Mouse (Mus musculus) large intestine, adult 2 months (tissue): ENCODE results near the gene D17H6S53E. TPM values are rescaled to one million over a fixed set of nuclear protein-coding genes. Genes with fewer than 3 reads are reported as not detected.

Experiments
- DNase-seq: peaks from one replicate; pipeline ENCODE4 v3.0.0-alpha.2; 2012; ENCODE audit warnings: low read depth, low spot score
- WGBS: fragments of 180-500 bp; shearing (Covaris S2); methylation state at CpG from one replicate; pipeline ENCODE4 v1.1.7; 2018; 5-methylcytosine and 5-hydroxymethylcytosine counted together
- polyA plus RNA-seq: library from polyadenylated mRNA; depleted of rRNA; stranded (reverse); fragments of >200 nt; gene quantifications from 2 replicates; pipeline ENCODE4 v1.2.3, GENCODE M21; 2012; rRNA removed

The D17H6S53E gene
- polyA plus RNA-seq = 11.7 and 17.5 TPM in 2 replicates

DNA sequence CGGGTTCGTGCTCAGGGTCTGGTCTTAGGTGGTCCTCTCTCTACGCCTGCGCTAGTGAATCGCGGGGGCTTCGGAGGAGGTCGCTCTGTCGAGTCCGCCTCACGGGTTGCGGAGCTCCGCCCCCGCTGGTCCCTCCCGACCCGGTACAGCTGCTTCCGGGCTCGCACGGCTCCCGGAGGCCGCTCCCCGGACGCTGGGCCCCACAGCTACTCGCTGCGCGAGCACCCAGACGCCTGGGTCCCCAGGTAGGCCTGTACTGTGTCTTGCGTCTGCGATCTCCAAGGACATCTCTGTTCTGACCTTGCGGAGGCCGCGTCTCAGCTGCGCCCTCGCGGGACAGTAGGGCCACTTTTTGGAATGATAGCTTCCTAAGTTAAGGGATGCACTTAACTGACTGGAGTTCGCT, at the start of gene D17H6S53E:
D17H6S53E (plus strand) TSS at position 168 of the 406 bp plus-strand sequence.
- no peak for DNase-seq
- 0% methylated on average over 36 of the region's 36 CpGs for WGBS

DNA sequence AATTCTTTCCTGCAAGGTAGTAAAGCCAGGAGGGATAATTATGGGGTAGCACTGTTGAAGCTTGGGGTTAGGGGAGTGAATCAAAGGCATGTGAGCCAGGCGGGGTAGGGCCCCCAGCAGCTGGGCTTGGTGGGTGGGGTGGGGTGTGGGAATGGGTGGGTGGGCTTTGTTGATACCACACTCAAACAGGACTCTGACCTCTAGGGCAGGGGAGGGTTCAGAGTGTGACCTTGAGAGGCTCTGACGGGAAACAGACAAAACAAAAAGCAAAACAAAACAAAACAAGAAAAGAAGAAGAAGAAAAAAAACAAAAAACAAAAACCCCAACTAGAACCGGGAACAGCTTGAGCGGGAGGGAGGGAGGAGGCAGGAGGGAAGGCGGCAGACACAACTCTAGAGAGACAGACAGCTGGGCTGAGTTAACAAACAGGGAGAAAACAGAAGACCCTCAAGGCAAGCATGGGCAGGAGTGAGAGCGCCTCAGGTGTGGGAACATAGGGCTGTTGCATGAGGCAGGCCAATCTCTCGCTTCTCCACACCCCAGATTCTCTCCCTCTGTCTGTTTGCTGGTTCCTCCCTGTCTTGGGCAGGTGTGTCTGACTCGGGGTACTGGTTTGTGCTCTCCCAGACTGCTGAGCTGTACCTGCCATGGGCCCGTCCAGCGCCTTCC, 49.5 kb upstream of the D17H6S53E start, which contains the start of gene Ly6g6e:
Ly6g6e (plus strand) TSS at position 396 of the 670 bp plus-strand sequence.
- DNase-seq = no peak
- WGBS = 23% methylated on average over 10 of the region's 10 CpGs

DNA sequence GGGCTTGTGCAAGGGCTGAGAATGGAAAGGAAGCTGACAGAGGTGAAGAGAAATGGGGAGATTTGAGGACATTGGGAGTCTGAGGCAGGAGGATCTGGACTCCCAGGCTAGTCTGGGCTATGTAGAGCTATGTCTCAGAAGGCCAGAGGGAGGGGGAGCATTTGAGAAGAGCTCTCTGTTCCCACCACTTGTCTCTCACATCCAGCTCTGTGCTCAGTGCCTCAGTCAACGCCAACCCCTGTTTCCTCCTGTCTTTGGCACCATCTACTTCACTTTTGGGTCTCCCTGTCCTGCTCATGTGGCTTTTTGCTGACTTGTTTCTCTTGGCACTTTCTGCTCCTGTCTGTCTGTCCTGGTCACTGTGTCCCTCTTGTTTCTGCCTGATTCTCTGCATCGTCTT, 48.9 kb upstream of the D17H6S53E start:
- DNase-seq = no peak
- 9% methylated on average over 2 of the region's 2 CpGs for WGBS

DNA sequence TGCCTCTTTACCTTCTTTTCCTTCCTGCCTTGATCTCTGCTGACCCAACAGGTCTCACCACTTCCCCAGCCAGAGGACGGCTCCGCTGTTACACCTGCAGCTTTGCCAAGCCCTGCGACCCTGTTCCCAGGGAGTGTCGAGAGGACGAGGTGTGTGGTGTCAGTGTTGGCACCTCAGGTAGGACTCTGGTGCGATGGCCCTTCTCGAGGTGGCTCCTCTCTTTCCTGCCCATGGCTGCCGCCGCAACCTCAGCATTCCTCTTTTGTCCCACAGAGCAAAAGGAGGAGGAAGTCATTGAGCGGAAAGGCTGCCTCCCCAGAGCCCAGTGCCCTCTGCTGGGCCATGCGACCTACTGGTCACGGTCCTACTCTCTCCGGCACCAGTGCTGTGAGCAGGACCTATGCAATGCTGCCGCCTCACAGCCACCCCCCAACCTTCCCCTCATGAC, 48.4 kb upstream of the D17H6S53E start, which contains the start of gene Ly6g6d:
Ly6g6d (minus strand) TSS at position 280 of the 448 bp plus-strand sequence.
- no peak for DNase-seq

DNA sequence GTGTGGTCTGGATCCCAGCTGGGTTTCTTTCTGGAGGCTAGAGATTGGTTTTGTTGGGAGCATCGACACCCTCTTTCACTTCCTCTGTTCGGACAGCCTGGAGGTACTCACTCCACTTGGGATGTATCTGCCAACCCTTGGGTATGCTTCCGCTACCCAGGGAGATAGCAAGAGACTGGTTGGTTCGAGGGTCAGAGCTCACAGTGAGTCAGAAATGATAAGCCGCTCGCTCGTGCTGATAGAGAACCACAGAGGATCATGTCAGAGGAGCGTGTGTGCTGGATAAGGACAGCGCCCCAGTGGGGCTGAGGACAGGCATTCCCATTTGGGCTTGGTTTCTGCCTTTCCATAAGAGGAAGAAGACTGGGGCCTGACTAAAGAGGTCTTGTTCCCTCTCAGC, 46.4 kb upstream of the D17H6S53E start:
- 18% methylated on average over 9 of the region's 9 CpGs for WGBS
- no peak for DNase-seq

More for the DNA sequence above, 48.4 kb upstream of the D17H6S53E start, which contains the start of gene Ly6g6d:
- 3% methylated on average over 14 of the region's 14 CpGs for WGBS

DNA sequence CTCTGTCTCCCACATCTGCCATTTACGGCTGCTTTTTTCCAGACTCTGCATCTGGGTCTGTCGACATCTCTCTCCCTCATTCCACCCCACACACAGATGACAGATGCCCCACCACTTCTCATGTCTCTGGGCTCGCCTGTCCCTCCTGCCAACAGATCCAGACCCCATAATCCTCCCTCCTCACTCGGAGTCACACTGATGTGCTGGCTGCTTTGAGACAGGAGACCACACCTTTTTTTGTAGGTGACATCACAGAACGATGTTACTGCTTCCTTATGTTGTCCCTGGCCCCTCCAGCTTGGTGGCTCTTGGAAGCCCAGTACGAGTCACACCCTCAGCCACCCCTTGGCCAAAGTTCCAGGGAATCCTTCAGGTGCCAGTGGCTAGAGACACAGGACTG, 45.9 kb upstream of the D17H6S53E start:
- 20% methylated on average over 6 of the region's 6 CpGs for WGBS
- DNase-seq = no peak

DNA sequence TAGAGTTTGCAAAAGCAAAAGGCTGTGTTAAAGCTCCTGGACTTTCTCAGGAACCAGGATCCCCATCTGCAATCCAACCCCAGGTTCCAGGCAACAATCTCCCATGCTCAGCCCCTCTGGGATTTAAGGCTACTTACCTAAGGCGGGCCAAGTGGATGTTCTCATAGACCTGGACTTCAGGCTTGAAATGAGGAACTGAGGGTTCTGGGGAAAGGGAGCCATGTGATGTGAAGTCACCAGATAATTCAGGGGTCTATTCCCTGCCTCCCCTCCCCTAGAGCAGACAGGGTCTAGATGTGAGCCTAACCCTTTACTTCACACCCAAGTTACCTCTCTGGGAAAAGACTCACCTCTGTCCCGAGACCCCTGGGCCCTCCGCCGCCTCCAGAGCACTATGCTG, 45.5 kb upstream of the D17H6S53E start:
- no peak for DNase-seq
- 90% methylated on average over 4 of the region's 4 CpGs for WGBS

DNA sequence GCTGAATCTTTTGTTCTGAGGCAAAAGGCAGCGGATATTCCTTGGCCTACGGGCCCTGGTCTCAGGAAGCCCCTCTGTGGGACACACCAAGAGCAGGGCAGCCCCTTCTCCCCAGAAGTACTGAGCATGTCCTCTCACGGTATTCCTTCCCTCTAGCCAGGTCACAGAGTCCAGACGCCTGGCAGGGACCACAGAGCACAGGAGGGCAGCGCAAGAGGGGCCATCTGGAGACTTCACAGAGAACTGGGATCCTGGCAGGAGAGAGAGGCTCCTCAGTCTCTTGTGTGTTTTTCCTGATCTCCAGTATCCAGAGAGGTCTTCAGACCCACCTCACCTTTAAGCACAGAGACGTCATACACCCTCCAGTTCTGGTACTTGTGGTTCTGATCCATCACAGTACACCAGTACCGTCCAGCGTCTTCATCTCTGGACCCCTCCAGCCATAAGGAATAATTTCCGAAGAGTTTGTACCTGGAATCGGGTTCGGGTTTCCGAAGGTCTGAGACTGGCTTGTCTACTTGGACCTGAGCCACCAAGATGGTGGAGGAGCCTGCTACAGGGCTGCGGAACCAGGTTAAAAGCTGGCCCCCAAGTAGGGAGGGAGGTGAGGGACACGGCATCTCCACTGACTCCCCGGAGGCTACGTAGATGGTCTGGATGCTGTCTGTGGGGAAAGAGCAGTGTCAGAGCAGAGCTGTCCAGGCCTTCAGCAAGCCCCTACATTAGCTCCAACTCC, 43.2 kb upstream of the D17H6S53E start:
- DNase-seq = no peak
- WGBS = 92% methylated on average over 16 of the region's 16 CpGs

DNA sequence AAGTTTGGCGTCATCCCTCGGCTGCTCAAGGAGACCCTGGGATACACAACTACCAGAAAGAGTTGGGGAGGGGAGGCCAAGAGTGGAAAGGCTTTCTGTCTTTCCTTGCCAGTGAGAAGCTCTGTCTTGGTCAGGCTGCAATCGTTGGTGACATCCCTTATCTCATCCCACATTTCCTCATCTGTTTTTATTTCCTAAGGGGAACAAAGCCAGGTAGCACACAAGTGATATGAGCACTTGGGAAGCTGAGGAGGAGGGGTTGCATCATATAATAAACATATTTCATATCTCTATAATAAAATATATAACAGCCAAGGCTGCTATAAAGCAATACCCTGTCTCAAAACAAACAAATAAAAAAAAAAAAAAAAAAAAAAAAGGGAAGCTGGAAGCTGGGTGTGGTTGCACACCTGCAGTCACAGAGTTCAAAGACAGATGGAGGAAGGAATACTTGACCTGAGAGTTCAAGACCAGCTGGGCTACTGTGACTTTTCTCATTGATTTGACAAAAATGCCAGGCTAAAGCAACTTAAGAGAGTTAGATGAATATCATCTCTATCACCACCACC, 42.2 kb upstream of the D17H6S53E start:
- whole genome bisulfite sequencing = 26% methylated on average over 3 of the region's 3 CpGs
- DNase-seq = no peak

DNA sequence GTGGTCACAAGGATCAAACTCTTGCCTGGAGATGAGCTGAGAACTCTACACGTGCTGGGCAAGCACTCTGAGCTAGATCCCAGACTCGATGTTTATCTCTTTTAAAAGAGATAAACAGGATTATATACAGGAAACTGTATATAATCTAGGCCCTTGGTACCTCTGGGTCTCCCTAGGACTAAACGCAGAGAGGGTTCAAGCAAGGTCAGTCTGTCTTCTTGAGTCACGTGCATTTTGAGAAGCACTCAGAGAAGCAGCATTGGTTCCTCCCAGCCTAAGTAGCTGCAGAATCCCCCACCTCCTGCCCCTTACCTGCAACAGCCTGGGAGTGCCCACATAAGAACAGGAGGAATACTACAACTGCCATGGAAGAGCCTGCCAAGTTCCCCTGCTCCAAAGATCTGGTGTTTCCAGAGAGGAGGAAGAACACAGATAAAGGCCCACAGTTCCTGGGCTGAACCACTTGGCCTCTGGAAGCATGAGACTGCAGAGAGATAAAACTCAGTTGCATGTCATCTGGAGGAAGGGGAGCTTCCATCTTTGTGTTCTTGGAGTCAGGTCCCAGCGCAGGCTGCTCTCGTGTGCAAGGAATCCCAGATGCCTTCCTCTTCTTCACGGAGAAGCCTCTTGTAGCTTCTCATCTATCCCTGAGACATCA, 40.8 kb upstream of the D17H6S53E start, which contains the start of gene Ly6g6f:
Ly6g6f (minus strand) TSS at position 403 of the 658 bp plus-strand sequence.
- DNase-seq = no peak
- 64% methylated on average over 7 of the region's 7 CpGs for WGBS

DNA sequence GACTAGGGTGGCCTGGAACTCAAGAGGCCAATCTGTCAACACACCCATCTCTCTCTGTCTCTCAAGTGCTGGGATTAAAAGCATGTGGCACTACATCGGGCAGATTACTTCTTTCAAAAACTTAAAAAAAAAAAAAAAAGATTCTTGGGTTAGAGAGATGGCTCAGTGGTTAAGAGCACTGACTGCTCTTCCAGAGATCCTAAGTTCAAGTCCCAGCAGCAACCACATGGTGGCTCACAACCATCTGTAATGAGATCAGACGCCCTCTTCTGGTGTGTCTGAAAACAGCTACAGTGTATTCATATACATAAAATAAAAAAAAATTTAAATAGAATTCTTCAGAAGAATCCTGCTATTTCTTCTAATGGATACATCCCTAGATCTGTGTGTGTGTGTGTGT, 38.0 kb upstream of the D17H6S53E start:
- 40% methylated on average over 2 of the region's 2 CpGs for WGBS
- DNase-seq = no peak

DNA sequence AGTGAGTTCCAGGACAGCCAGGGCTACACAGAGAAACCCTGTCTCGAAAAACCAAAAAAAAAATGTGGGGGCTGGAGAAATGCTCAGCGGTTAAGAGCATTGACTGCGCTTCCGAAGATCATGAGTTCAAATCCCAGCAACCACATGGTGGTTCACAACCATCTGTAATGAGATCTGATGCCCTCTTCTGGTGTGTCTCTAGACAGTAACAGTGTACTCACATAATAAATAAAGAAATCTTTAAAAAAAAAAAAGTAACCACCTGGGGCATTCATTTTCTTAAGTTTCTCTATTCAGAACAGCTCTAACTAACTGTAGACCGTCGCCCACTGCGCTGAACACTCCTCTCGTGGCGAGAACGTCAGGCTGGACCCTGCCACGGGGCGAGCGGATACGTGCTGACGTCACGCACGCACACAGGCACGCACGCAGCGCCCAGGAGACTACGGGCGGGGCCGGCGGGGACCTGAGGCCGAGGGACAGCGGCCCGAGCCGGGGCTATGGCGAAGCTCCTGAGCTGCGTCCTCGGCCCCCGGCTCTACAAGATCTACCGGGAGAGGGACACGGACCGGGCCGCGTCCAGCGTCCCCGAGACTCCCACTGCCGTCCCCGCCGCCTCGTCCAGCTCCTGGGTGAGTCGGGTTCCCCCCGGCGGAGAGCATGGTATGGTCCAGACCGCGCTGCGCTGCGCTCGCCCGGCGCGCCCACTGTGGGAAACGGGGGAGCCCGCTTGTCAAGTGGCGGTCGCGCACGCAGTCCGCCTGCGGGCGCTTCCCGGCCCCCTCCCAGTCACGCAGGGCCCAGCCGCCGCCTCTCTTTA, 37.1 kb upstream of the D17H6S53E start, which contains the start of gene Abhd16a:
Abhd16a (plus strand) TSS at position 439 of the 820 bp plus-strand sequence.
- WGBS = 3% methylated on average over 67 of the region's 67 CpGs
- DNase-seq = no peak

DNA sequence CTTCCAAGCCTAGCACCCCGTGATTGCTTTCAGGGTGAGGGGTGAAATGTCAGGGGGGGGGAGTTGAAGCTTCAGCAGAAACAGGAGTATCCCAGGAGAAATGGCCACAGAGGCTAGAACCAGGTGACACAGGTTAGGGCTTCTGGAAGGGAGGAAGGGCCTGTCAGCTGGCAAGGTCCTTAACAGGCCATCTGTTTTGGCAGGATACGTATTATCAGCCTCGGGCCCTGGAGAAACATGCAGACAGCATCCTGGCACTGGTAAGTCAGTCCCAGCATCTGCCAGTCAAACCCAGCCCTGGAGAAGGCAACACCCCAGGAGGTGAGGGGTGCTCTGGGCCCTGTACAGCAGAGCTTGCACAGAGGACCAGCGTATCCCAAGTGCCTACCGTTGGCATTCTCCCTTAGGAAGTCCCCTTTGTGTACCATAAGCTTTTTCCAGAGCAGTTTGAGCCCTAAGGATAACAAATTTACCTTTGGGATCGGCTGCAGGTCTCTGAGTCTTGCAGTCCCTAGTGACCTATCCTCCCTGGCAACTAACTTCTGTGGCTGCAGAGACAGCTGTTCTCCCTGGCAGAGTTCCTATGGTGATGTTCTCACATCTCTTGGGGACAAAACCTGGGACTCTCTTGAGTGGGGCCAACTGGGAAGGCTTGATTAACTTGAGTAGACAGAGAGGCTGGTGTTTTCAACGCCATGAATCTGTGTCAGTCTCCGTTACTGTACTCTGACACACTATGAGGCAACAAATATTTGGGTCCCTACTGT, 35.8 kb upstream of the D17H6S53E start:
- WGBS = 52% methylated on average over 8 of the region's 8 CpGs
- DNase-seq = no peak

DNA sequence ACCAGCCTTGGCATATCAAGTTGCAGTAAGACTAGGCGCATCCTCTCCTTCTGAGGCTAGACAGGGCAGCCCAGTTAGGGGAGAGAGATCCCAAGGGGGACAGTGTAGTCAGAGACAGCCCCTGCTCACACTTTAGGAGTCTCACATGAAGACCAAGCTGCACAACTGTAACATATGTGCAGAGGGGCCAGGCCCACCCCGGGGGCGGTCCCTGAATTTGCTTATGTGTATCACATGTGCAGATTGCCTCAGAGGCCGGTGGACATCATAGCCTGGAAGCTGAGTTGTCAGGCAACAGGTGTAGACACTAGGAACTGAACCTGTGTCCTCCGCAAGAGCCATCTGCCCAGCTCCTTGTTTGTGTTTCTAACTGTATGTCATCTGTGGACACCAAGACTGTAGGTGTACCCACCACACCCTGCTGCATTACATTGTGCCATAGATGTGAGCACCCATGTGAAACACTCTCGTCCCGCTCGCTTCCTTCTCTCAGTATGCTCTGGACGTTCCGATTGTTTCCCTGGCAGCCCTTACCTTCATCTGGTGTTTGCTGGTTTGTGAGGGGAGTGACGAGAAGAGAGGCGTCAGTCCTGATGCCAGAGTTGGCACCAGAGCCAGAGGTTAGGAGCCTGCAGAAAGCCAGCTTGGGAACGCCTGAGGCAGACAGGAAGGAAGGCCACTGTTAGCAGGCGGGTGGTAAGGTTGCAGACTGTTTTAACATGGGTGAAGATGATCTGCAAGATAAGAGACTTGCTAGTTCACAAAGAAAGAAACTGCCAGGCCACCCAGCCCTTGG, 33.6 kb upstream of the D17H6S53E start:
- WGBS = 91% methylated on average over 14 of the region's 14 CpGs
- DNase-seq = no peak

DNA sequence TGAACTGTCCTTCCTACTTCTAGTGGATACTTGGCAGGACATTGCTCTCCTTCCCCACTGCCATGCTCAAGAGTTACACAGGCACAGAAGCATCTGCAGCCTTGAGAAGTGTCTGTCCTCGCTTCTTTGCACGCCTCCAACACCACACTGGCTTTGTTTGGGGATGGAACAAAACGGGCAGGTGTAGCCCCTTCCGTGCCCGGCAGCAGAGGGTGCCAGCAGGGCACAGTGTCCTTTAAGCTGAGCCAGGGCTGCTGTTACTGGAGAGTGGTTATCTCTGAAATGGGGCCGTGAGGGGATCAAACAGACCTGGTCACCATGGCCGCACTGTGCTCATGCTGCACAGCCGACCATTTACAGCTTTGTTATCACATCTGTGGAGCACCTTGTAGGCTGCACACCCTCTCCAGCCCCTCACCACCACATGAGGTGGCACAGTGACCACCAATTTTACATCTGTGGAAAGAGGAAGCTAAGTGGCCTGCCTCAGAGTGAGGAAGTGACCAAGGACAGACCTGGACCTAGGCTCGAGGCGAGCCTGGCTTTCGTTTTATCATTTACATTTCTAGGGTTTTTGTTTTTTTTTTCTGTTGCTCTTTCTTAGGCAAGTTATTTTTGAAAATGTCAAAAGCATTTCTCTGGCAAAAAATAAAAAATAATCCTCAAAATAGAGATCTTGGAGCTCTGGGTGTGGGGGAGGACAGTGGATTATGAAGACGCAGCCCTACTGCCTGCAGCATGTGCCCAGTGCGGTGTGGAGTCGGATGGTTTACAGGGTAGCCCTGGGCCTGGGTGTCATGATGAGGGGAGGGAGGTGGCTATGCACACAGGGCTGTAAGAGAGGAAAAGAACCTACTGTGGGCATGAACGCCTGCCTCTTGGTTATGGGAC, 31.5 kb upstream of the D17H6S53E start:
- DNase-seq = no peak
- WGBS = 87% methylated on average over 15 of the region's 15 CpGs

DNA sequence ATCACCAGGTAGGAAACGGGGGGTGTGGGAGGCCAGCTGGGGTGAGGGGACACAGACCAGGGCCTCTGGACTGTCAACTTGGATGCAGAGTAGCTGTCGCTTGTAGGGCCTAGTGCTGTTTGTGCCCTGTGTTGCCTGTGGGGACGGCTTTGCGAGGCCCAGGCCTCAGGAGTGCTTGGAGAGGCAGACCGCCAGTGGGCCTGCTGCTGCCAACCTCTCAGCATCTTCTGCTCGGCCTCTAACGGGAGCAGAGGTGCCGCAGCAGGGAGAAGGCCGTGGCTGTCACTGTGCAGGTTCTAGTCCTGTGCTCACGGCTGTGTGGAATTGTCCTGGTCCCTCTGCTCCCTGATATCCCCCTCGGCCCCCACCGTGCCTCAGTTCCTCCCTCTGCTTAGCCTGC, 29.6 kb upstream of the D17H6S53E start:
- 93% methylated on average over 12 of the region's 12 CpGs for WGBS
- DNase-seq = no peak
